Mouse (Mus musculus): ENCODE data around the gene Cdkal1.

DNA sequence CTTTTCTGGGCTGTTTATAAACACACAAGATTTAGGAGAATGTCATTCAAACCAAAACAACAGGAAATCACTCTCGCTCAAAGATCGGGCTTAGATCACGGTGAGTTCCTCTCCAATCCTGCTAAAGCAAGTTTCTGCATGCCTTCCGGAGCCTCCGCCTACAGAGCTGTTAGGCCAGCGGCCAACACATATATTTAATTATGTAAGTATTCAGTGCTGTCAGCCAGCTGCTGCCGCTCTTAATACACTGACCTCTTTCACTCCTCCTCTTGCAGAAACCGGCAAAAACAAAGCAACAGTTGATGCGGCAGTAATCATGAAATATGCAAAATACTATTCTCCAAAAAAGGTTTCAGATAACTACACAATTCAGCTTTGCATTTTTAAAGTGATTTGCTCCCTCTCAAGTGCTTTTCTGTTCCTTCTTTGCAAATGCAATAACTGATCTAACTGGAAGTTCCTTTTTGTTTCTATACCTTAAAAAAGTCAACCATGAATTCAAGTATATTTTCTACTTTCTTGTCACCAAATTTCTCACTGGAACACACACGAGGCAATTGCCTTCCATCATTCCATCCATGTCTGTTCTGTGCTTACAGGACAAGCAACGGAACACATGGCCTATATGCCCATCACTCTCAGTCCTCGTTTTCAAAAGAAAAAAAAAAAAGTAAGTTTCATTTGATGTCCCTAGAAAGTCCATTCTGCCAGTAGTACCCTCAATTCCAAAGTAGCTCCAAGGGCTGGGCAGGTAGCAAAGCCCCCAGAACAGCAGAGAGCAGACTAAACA lies 85.6 kb downstream of the Cdkal1 start:
- TF ChIP-seq CTCF (IDR thresholded peaks at IDR 0.05; ENCODE audit: borderline replicate concordance, extremely low read depth, insufficient read depth, insufficient read length) (no peak), POLR2A (IDR thresholded peaks at IDR 0.05; ENCODE audit: borderline replicate concordance, extremely low read depth, insufficient read depth, insufficient read length, poor library complexity, severe bottlenecking) (no peak)

Measured in brain, embryonic 14.5 days (tissue).